Comparison of ENCODE assay signal across 7 mouse cellular contexts in genomic region chr2:29194547-29195463, GRCm38 (mm10). TPM values are rescaled to one million over a fixed set of nuclear protein-coding genes. Genes with fewer than 3 reads are reported as not detected.
DNase-seq lines count a peak whose midpoint lies in the region; ATAC-seq and TF ChIP-seq lines count a peak whose summit lies in the region.

No protein-coding gene starts in this region.

- H3K4me1 ChIP-seq in midbrain, embryonic 10.5 days = peaks cover 41% of the 10 kb centered on the region
- H3K4me1 ChIP-seq in small intestine, adult 2 months (ENCODE audit: control insufficient read depth, insufficient read depth, insufficient read length, low read length) = peaks cover 6% of the 10 kb centered on the region

- peak overlapping the region; percentile 67 for H3K4me3 ChIP-seq in midbrain, embryonic 10.5 days
- peak overlapping the region; percentile 60 for H3K4me3 ChIP-seq in small intestine, adult 2 months (ENCODE audit: low read depth, low read length)

- TF ChIP-seq POLR2A in small intestine, adult 2 months (IDR thresholded peaks at IDR 0.05; ENCODE audit: low read depth, low read length) = no peak

- peak; percentile 89 to 90 for DNase-seq in adrenal gland, adult 18-20 months (ENCODE audit: low spot score in 2 of 2)
- peak; percentile 92 for DNase-seq in cerebellum, postnatal 36 days
- peak; percentile 81 for DNase-seq in gastrocnemius, postnatal 14 days
- DNase-seq in left cerebral cortex, postnatal 36 days (ENCODE audit: low spot score in 2 of 2) = peak; percentile 64 to 67
- DNase-seq in midbrain, embryonic 10.5 days (ENCODE audit: low spot score) = peak; percentile 87

- WGBS in midbrain, embryonic 10.5 days = under 1% methylated on average over 61 of the region's 61 CpGs
- WGBS in small intestine, adult 2 months = 3% methylated on average over 61 of the region's 61 CpGs

- H3K27me3 ChIP-seq in midbrain, embryonic 10.5 days (ENCODE audit: low read depth, poor library complexity, severe bottlenecking) = peaks cover 41% of the 10 kb centered on the region
- peaks cover 13% of the 10 kb centered on the region for H3K27me3 ChIP-seq in small intestine, adult 2 months (ENCODE audit: control insufficient read depth, insufficient read depth, low read length)

- intact Hi-C loops in gastrocnemius, postnatal 14 days (cut with DNase I; ENCODE audit: low total_unique reads) = no loop called here
- intact Hi-C loops in left cerebral cortex, postnatal 36 days (cut with DNase I) = no loop called here

- ATAC-seq in inflammation-experienced regulatory T-cells, adult 6 months = peak; percentile 64

- peak overlapping the region; percentile 70 for H3K27ac ChIP-seq in midbrain, embryonic 10.5 days (replicated peaks)
- no peak overlapping the region for H3K27ac ChIP-seq in small intestine, adult 2 months (ENCODE audit: insufficient read depth, low read depth, low read length)

- no peaks in the 10 kb centered on the region for H3K9me3 ChIP-seq in midbrain, embryonic 10.5 days (replicated peaks)

- no peaks in the 10 kb centered on the region for H3K36me3 ChIP-seq in midbrain, embryonic 10.5 days
- no peaks in the 10 kb centered on the region for H3K36me3 ChIP-seq in small intestine, adult 2 months (ENCODE audit: control insufficient read depth, insufficient read depth, low read length)

- peak; percentile 92 for TF ChIP-seq CTCF in small intestine, adult 2 months (IDR thresholded peaks at IDR 0.05; ENCODE audit: extremely low read depth, insufficient read length, insufficient replicate concordance, low read depth, low read length)

RNA-seq across cellular contexts. Expression of gene Ntng2, which starts 58.0 kb away (rescaled TPM):
- total RNA-seq in adrenal gland, adult 18-20 months (2021) = 10 to 100 TPM; 35.6 to 63.7 TPM
- 10 to 100 TPM; 24.2 to 28.2 TPM for total RNA-seq in gastrocnemius, postnatal 14 days (2021)
- 1 to 10 TPM; 2.7 to 3.4 (median 2.9) TPM for polyA plus RNA-seq in inflammation-experienced regulatory T-cells, adult 6 months (2017; shearing (Covaris generic))
- 100 to 1,000 TPM in 1 of 2 experiments, 10 to 100 TPM in 1; 96.5 to 102 TPM for total RNA-seq in left cerebral cortex, postnatal 36 days (2021)
- 1.6 and 2.8 TPM in 2 replicates for polyA plus RNA-seq in midbrain, embryonic 10.5 days (2016; fragmentation: Nextera tagmentation; extraction: Ambion mirVana)
- polyA plus RNA-seq in small intestine, adult 2 months (2012; rRNA removed) = 15.8 and 23.4 TPM in 2 replicates
